Mouse (Mus musculus) heart, embryonic 13.5 days (tissue): Measurements from ENCODE around the gene Mgst2. TPM values are rescaled to one million over a fixed set of nuclear protein-coding genes. Genes with fewer than 3 reads are reported as not detected.
A peak's percentile ranks its signal among the peaks of the same experiment; 100 is the strongest.

ENCODE experiments used
- ATAC-seq: fragments of 200-750 bp; cut with Nextera tagmentation; 2 replicates; pipeline ENCODE4 v1.8.0; 2017; ENCODE audit warnings: moderate TSS enrichment; ENCODE audit not compliant: insufficient number of reproducible peaks, low FRiP score, low TSS enrichment; ENCODE audit errors: extremely low read depth
- H3K27ac ChIP-seq: fragments of 300-500 bp; sonication (generic); replicated peaks from 2 replicates; pipeline ENCODE4 v1.5.1; 2015; ENCODE audit warnings: moderate library complexity, mild to moderate bottlenecking, inconsistent platforms
- H3K27me3 ChIP-seq: fragments of 300-500 bp; sonication (generic); replicated peaks from 2 replicates; pipeline ENCODE4 v1.6.1; 2015; ENCODE audit warnings: mild to moderate bottlenecking, inconsistent platforms
- H3K36me3 ChIP-seq: fragments of 300-500 bp; sonication (generic); 2 replicates; pipeline ENCODE4 v1.6.1; 2015; ENCODE audit warnings: mild to moderate bottlenecking, inconsistent platforms
- H3K4me1 ChIP-seq: fragments of 300-500 bp; sonication (generic); 2 replicates; pipeline ENCODE4 v1.6.1; 2015; ENCODE audit warnings: inconsistent platforms
- H3K4me2 ChIP-seq: fragments of 300-500 bp; sonication (generic); 2 replicates; pipeline ENCODE4 v1.6.1; 2015; ENCODE audit warnings: inconsistent platforms, mild to moderate bottlenecking, moderate library complexity
- H3K4me3 ChIP-seq: fragments of 300-500 bp; sonication (generic); 2 replicates; pipeline ENCODE4 v1.5.1; 2015; ENCODE audit warnings: moderate library complexity, mild to moderate bottlenecking, inconsistent platforms
- H3K9ac ChIP-seq: fragments of 300-500 bp; sonication (generic); 2 replicates; pipeline ENCODE4 v1.6.1; 2015; ENCODE audit warnings: inconsistent platforms, mild to moderate bottlenecking, moderate library complexity
- H3K9me3 ChIP-seq: fragments of 300-500 bp; sonication (generic); 2 replicates; pipeline ENCODE4 v1.6.1; 2016; ENCODE audit warnings: inconsistent platforms
- WGBS: fragments of 180-500 bp; shearing (Covaris S2); methylation state at CpG from one replicate; pipeline ENCODE4 v1.1.7; 2015; ENCODE audit warnings: mixed read lengths; 5-methylcytosine and 5-hydroxymethylcytosine counted together
- polyA plus RNA-seq: library from polyadenylated mRNA; unstranded; fragments of >200 nt; fragmentation: Nextera tagmentation; extraction: Ambion mirVana; gene quantifications from 2 replicates; pipeline ENCODE4 v1.2.1, GENCODE M21; 2015

Gene Mgst2
- polyA plus RNA-seq, 1 experiment from 2014 or later: 2.4 TPM

- Histone ChIP-seq H3K27me3 (no peaks in the 10 kb centered on the region), H3K4me3 (no peak overlapping the region), H3K9me3 (no peaks in the 10 kb centered on the region), H3K4me1 (peaks cover 43% of the 10 kb centered on the region), H3K4me2 (no peak overlapping the region), H3K9ac (no peak overlapping the region), H3K27ac (no peak overlapping the region), H3K36me3 (no peaks in the 10 kb centered on the region)
- ATAC-seq: no peak
- 74% methylated on average over 6 of the region's 6 CpGs for WGBS
These were observed 5.7 kb upstream of the Mgst2 start for GRCm38 (mm10) chr3:51654303-51655055.

- no peaks in the 10 kb centered on the region for H3K9me3 ChIP-seq
- no peaks in the 10 kb centered on the region for H3K36me3 ChIP-seq
These were observed 745 bp upstream of the Mgst2 start for GRCm38 (mm10) chr3:51659415-51659814.

DNA sequence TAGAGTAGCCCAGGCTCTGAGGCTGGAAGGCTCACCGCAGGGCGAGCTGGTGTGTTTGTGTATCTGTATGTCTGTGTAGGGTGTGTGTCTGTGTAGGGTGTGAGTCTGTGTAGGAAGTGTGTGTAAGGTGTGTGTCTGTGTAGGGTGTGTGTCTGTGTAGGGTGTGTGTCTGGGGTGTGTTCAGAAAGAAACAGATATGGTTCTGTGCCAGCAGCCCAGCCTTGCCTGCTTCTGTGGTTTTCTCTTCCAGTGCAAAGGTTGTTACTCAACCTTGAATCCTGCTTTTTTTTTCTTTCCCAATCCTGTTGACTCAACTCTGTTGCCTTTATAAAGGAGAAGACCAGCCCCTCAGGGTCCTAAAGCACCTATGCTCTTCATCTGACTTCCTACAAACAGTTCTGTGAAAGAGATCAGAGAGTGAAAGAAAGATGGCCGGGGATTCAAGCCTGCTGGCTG is 689 bp downstream of the Mgst2 start:
- ATAC-seq: no peak
- no peak overlapping the region for H3K9ac ChIP-seq

More at GRCm38 (mm10) chr3:51659415-51659814, 745 bp upstream of the Mgst2 start:
- no peak overlapping the region for H3K27ac ChIP-seq
- no peak overlapping the region for H3K4me3 ChIP-seq
- no peak overlapping the region for H3K4me2 ChIP-seq
- no peak overlapping the region for H3K9ac ChIP-seq
- peaks cover 34% of the 10 kb centered on the region for H3K4me1 ChIP-seq
- 78% methylated on average over 5 of the region's 5 CpGs for WGBS
- no peaks in the 10 kb centered on the region for H3K27me3 ChIP-seq
- no peak for ATAC-seq

GRCm38 (mm10) chr3:51661376-51661775 is 1.2 kb downstream of the Mgst2 start:
- no peak overlapping the region for H3K27ac ChIP-seq
- 46% methylated on average over 5 of the region's 5 CpGs for WGBS

More for the DNA sequence above, 689 bp downstream of the Mgst2 start:
- H3K9me3 ChIP-seq: no peaks in the 10 kb centered on the region
- no peak overlapping the region for H3K4me2 ChIP-seq
- peaks cover 31% of the 10 kb centered on the region for H3K4me1 ChIP-seq
- 82% methylated on average over 3 of the region's 3 CpGs for WGBS
- no peaks in the 10 kb centered on the region for H3K27me3 ChIP-seq
- H3K4me3 ChIP-seq: no peak overlapping the region
- no peak overlapping the region for H3K27ac ChIP-seq
- no peaks in the 10 kb centered on the region for H3K36me3 ChIP-seq

GRCm38 (mm10) chr3:51661880-51662550 is 1.9 kb downstream of the Mgst2 start:
- Histone ChIP-seq H3K4me3 (no peak overlapping the region), H3K4me2 (no peak overlapping the region), H3K9me3 (no peaks in the 10 kb centered on the region), H3K4me1 (peaks cover 36% of the 10 kb centered on the region), H3K27ac (0 out of 2 replicates have a peak overlapping the region, but pooled peaks have one; percentile 41), H3K27me3 (no peaks in the 10 kb centered on the region), H3K9ac (no peak overlapping the region), H3K36me3 (no peaks in the 10 kb centered on the region)
- no peak for ATAC-seq
- 61% methylated on average over 11 of the region's 11 CpGs for WGBS

More at GRCm38 (mm10) chr3:51661376-51661775, 1.2 kb downstream of the Mgst2 start:
- Histone ChIP-seq H3K4me3 (no peak overlapping the region), H3K4me1 (peaks cover 32% of the 10 kb centered on the region), H3K4me2 (no peak overlapping the region), H3K27me3 (no peaks in the 10 kb centered on the region), H3K9me3 (no peaks in the 10 kb centered on the region), H3K36me3 (no peaks in the 10 kb centered on the region), H3K9ac (no peak overlapping the region)
- ATAC-seq: no peak

- WGBS: 29% methylated on average over 6 of the region's 6 CpGs
- no peak for ATAC-seq
These were observed 2.4 kb downstream of the Mgst2 start for GRCm38 (mm10) chr3:51662557-51662956.

GRCm38 (mm10) chr3:51668607-51669006 is 8.4 kb downstream of the Mgst2 start:
- 27% methylated on average over 2 of the region's 2 CpGs for WGBS
- no peak overlapping the region for H3K4me2 ChIP-seq
- H3K4me1 ChIP-seq: peaks cover 37% of the 10 kb centered on the region
- H3K9ac ChIP-seq: no peak overlapping the region
- no peak for ATAC-seq
- H3K27ac ChIP-seq: no peak overlapping the region
- H3K4me3 ChIP-seq: no peak overlapping the region
- no peaks in the 10 kb centered on the region for H3K27me3 ChIP-seq
- no peaks in the 10 kb centered on the region for H3K36me3 ChIP-seq
- no peaks in the 10 kb centered on the region for H3K9me3 ChIP-seq

More at GRCm38 (mm10) chr3:51662557-51662956, 2.4 kb downstream of the Mgst2 start:
- no peak overlapping the region; the same call in 1 of the 2 replicates for H3K4me2 ChIP-seq
- H3K9ac ChIP-seq: no peak overlapping the region
- peak overlapping the region; percentile 41; the same call in 1 of the 2 replicates for H3K27ac ChIP-seq
- no peaks in the 10 kb centered on the region for H3K27me3 ChIP-seq
- peaks cover 36% of the 10 kb centered on the region for H3K4me1 ChIP-seq
- no peak overlapping the region for H3K4me3 ChIP-seq
- H3K36me3 ChIP-seq: no peaks in the 10 kb centered on the region
- no peaks in the 10 kb centered on the region for H3K9me3 ChIP-seq

- H3K4me3 ChIP-seq: no peak overlapping the region
- H3K27me3 ChIP-seq: no peaks in the 10 kb centered on the region
- no peaks in the 10 kb centered on the region for H3K36me3 ChIP-seq
- H3K9ac ChIP-seq: no peak overlapping the region
- peaks cover 43% of the 10 kb centered on the region for H3K4me1 ChIP-seq
- peak overlapping the region; percentile 7; the same call in 1 of the 2 replicates for H3K27ac ChIP-seq
- no peak overlapping the region for H3K4me2 ChIP-seq
- WGBS: 69% methylated on average over 5 of the region's 5 CpGs
- H3K9me3 ChIP-seq: no peaks in the 10 kb centered on the region
- ATAC-seq: peak; percentile 54
These were observed 10.4 kb downstream of the Mgst2 start for GRCm38 (mm10) chr3:51670414-51671070.

DNA sequence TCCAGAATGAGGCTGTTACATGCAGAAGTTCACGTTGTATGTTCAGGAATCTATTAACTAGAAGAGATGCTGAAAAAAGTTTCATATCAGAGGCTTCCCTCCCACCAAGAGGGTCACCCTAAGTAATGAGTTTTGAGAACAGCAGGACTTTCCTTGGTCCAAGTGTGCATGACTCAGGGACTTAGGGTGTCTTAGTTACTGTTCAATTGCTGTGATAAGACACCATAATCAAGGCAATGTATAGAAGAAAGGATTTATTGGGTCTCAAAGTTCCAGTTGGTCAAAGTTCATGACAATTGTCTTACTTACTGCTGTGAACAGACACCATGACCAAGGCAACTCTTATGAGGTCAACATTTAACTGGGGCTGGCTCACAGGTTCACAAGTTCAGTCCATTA is 10.9 kb downstream of the Mgst2 start:
- Histone ChIP-seq H3K9me3 (no peaks in the 10 kb centered on the region), H3K9ac (no peak overlapping the region), H3K4me3 (no peak overlapping the region), H3K27ac (no peak overlapping the region; the same call in 1 of the 2 replicates), H3K27me3 (no peaks in the 10 kb centered on the region), H3K4me1 (peaks cover 38% of the 10 kb centered on the region), H3K4me2 (no peak overlapping the region), H3K36me3 (no peaks in the 10 kb centered on the region)
- ATAC-seq: no peak; the same call in 1 of the 2 replicates
- WGBS: 81% methylated on average over 1 of the region's 1 CpGs

DNA sequence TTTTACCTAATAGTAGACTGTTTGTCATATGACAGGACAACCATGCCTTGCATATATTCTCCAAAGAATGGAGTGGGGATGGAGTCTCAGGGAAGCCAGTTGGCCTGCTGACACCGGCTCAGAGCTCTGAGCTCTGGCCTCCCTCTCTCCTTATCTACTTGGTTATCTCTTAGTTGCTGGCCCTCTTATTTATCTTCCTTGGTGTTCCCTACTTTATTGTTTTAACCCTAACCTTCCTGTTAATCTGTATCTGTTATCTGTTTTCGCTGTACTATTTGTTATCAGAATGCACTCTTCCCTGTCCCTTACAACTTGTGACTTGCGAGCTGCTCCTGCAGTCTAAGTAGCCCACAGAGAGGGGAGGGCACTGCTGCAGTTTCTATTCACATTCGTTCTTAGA is 12.5 kb downstream of the Mgst2 start:
- Histone ChIP-seq H3K9me3 (no peaks in the 10 kb centered on the region), H3K27ac (no peak overlapping the region), H3K4me1 (peaks cover 31% of the 10 kb centered on the region), H3K4me3 (no peak overlapping the region), H3K36me3 (no peaks in the 10 kb centered on the region), H3K27me3 (peaks cover 4% of the 10 kb centered on the region; the same call in 1 of the 2 replicates), H3K4me2 (no peak overlapping the region), H3K9ac (no peak overlapping the region)
- WGBS: 21% methylated on average over 4 of the region's 4 CpGs
- ATAC-seq: no peak
